Mouse (Mus musculus) liver, adult 2 months (tissue): ENCODE data around the gene Amy1. TPM values are rescaled to one million over a fixed set of nuclear protein-coding genes. Genes with fewer than 3 reads are reported as not detected.

Experiments used
- DNase-seq: peaks from one replicate; pipeline ENCODE4 v3.0.0-alpha.2; 2011; ENCODE audit warnings: low read depth, low spot score; ENCODE audit errors: extremely low read depth
- H3K27ac ChIP-seq: fragments of 200-500 bp; replicated peaks from 2 replicates; pipeline ENCODE4 v1.5.1; 2012; ENCODE audit warnings: low read depth, mild to moderate bottlenecking, control low read depth, inconsistent platforms, low read length; ENCODE audit not compliant: insufficient read depth
- H3K27me3 ChIP-seq: fragments of 200-500 bp; 2 replicates; pipeline ENCODE4 v1.6.1; 2012; ENCODE audit warnings: mild to moderate bottlenecking, moderate library complexity, low read length, inconsistent platforms; ENCODE audit not compliant: control insufficient read depth, insufficient read depth
- H3K36me3 ChIP-seq: fragments of 200-500 bp; 2 replicates; pipeline ENCODE4 v1.6.1; 2012; ENCODE audit warnings: low read length, inconsistent platforms; ENCODE audit not compliant: control insufficient read depth, insufficient read depth
- H3K4me1 ChIP-seq: fragments of 200-500 bp; 2 replicates; pipeline ENCODE4 v1.6.1; 2011; ENCODE audit warnings: low read length; ENCODE audit not compliant: control insufficient read depth, insufficient read depth
- H3K4me3 ChIP-seq: fragments of 200-500 bp; 2 replicates; pipeline ENCODE4 v1.5.1; 2011; ENCODE audit warnings: low read depth, mild to moderate bottlenecking, control low read depth, low read length, moderate library complexity; ENCODE audit not compliant: insufficient read depth
- H3K79me2 ChIP-seq: fragments of 200-500 bp; 2 replicates; pipeline ENCODE4 v1.6.1; 2012; ENCODE audit warnings: inconsistent platforms, mild to moderate bottlenecking, low read length, moderate library complexity; ENCODE audit not compliant: control insufficient read depth, insufficient read depth
- H3K9ac ChIP-seq: fragments of 200-500 bp; 2 replicates; pipeline ENCODE4 v1.6.1; 2012; ENCODE audit warnings: low read depth, mild to moderate bottlenecking, control low read depth, inconsistent platforms, low read length
- CTCF ChIP-seq: fragments of 200-500 bp; IDR thresholded peaks from 2 replicates; pipeline ENCODE4 v1.5.1; 2011; ENCODE audit warnings: low read depth, low read length, control low read depth
- POLR2A ChIP-seq: fragments of 200-500 bp; IDR thresholded peaks from 2 replicates; pipeline ENCODE4 v1.6.1; 2011; ENCODE audit warnings: low read length, control low read depth; ENCODE audit not compliant: insufficient read depth; ENCODE audit errors: extremely low read depth
- WGBS: fragments of 180-500 bp; shearing (Covaris S2); methylation state at CpG from one replicate; pipeline ENCODE4 v1.1.7; 2018; 5-methylcytosine and 5-hydroxymethylcytosine counted together
- polyA plus RNA-seq: library from polyadenylated mRNA; depleted of rRNA; stranded (reverse); fragments of >200 nt; gene quantifications from 2 replicates; pipeline ENCODE4 v1.2.3, GENCODE M21; 2012
- total RNA-seq: library from RNA; depleted of rRNA; stranded (reverse); fragments of >200 nt; gene quantifications from 2 replicates; pipeline ENCODE4 v1.2.3, GENCODE M21; 2014

Gene Amy1
- total and polyA plus RNA-seq, 2 experiments, result 41.5 to 348 TPM

GRCm38 (mm10) chr3:113630564-113630963 is 24.1 kb upstream of the Amy1 start:
- H3K79me2 ChIP-seq, result 0 out of 2 replicates have a peak, but pooled peaks cover 4% of the 10 kb centered on the region
- DNase-seq, result peak; percentile 60
- TF ChIP-seq CTCF, result no peak
- TF ChIP-seq POLR2A, result no peak
- peak overlapping the region; percentile 80 for H3K9ac ChIP-seq
- WGBS, result 1% methylated on average over 13 of the region's 13 CpGs
- H3K36me3 ChIP-seq, result peaks cover 6% of the 10 kb centered on the region; the same call in 1 of the 2 replicates
- H3K4me1 ChIP-seq, result peaks cover 7% of the 10 kb centered on the region; the same call in 1 of the 2 replicates
- no peaks in the 10 kb centered on the region for H3K27me3 ChIP-seq
- peak overlapping the region; percentile 91 for H3K4me3 ChIP-seq
- H3K27ac ChIP-seq, result peak overlapping the region; percentile 76

GRCm38 (mm10) chr3:113629606-113630359 is 23.3 kb upstream of the Amy1 start, which contains the start of gene Rnpc3:
Gene Rnpc3 (minus strand): TSS chr3:113630149.
- Histone ChIP-seq H3K79me2 (0 out of 2 replicates have a peak, but pooled peaks cover 4% of the 10 kb centered on the region), H3K4me1 (peaks cover 7% of the 10 kb centered on the region; the same call in 1 of the 2 replicates), H3K27me3 (no peaks in the 10 kb centered on the region), H3K4me3 (peak within 1 kb of the TSS; percentile 91), H3K9ac (peak within 1 kb of the TSS; percentile 95), H3K27ac (peak within 1 kb of the TSS; percentile 94), H3K36me3 (peaks cover 7% of the 10 kb centered on the region; the same call in 1 of the 2 replicates)
- DNase-seq, result peak; percentile 91
- under 1% methylated on average over 70 of the region's 70 CpGs for WGBS
- TF ChIP-seq CTCF, result peak; percentile 20; the same call in 1 of the 2 replicates
- peak; percentile 82 for TF ChIP-seq POLR2A

- Histone ChIP-seq H3K27me3 (no peaks in the 10 kb centered on the region), H3K4me1 (peaks cover 3% of the 10 kb centered on the region), H3K4me3 (no peak overlapping the region), H3K79me2 (no peaks in the 10 kb centered on the region), H3K36me3 (peaks cover 2% of the 10 kb centered on the region; the same call in 1 of the 2 replicates), H3K27ac (no peak overlapping the region), H3K9ac (no peak overlapping the region)
- TF ChIP-seq POLR2A, result no peak
- no peak for TF ChIP-seq CTCF
- 53% methylated on average over 1 of the region's 1 CpGs for WGBS
- DNase-seq, result peak; percentile 86
Observed at GRCm38 (mm10) chr3:113590844-113591243, 15.7 kb downstream of the Amy1 start.

DNA sequence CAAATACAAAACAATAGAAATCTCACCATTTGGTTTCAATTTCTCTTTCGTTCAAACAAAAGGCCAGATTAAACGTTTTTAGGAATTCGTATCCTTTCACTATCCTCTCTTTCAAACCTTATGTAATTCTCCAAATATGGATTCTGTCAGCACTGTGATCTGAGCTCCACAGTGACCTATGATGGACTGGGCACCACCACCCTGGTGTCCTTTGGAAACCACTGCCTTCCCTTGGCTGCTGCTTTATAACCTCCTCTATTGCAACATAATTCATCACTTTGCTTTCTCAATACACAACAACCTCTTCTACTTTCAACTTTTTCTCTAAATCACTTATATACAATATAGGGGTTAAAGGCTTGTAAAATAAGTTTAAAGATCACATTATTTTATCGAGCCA is 31.9 kb downstream of the Amy1 start:
- TF ChIP-seq CTCF (no peak), POLR2A (no peak)
- H3K79me2 ChIP-seq, result no peaks in the 10 kb centered on the region
- 21% methylated on average over 4 of the region's 4 CpGs for WGBS
- no peak overlapping the region for H3K9ac ChIP-seq
- H3K27me3 ChIP-seq, result no peaks in the 10 kb centered on the region
- H3K27ac ChIP-seq, result no peak overlapping the region
- H3K36me3 ChIP-seq, result peaks cover 2% of the 10 kb centered on the region; the same call in 1 of the 2 replicates
- H3K4me1 ChIP-seq, result peaks cover 2% of the 10 kb centered on the region; the same call in 1 of the 2 replicates
- H3K4me3 ChIP-seq, result peak overlapping the region; percentile 22; the same call in 1 of the 2 replicates
- peak; percentile 96 for DNase-seq

DNA sequence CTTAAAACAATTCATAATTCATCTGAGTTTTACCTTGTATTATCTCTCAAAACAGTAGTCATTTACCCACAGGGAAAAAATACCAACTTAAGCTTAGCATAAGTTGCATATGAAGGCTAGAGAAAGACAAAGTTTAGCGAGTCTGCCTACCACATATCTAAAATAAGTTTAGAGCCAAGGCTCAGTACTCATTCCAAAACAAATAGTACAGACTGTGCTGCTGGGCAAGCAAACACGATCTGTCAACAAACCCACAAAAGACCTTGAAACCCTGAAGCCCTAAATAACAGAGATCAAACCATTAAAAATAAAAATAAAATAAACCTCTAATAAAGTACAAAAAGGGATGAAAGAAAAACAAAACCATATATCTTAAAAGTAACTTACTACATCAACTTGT is 32.4 kb downstream of the Amy1 start:
- Histone ChIP-seq H3K36me3 (peaks cover 5% of the 10 kb centered on the region; the same call in 1 of the 2 replicates), H3K27me3 (no peaks in the 10 kb centered on the region), H3K4me3 (peak overlapping the region; percentile 64; the same call in 1 of the 2 replicates), H3K27ac (no peak overlapping the region), H3K79me2 (no peaks in the 10 kb centered on the region), H3K9ac (no peak overlapping the region), H3K4me1 (peaks cover 2% of the 10 kb centered on the region; the same call in 1 of the 2 replicates)
- 21% methylated on average over 2 of the region's 2 CpGs for WGBS
- peak; percentile 96 for DNase-seq
- TF ChIP-seq CTCF (no peak), POLR2A (no peak)

- 26% methylated on average over 3 of the region's 3 CpGs for WGBS
Observed at GRCm38 (mm10) chr3:113572158-113572557, 34.3 kb downstream of the Amy1 start.

More at GRCm38 (mm10) chr3:113572158-113572557, 34.3 kb downstream of the Amy1 start:
- Histone ChIP-seq H3K36me3 (peaks cover 5% of the 10 kb centered on the region; the same call in 1 of the 2 replicates), H3K4me1 (peaks cover 2% of the 10 kb centered on the region; the same call in 1 of the 2 replicates), H3K27me3 (no peaks in the 10 kb centered on the region), H3K9ac (no peak overlapping the region), H3K27ac (peak overlapping the region; percentile 52; the same call in 1 of the 2 replicates), H3K79me2 (no peaks in the 10 kb centered on the region), H3K4me3 (peak overlapping the region; percentile 38; the same call in 1 of the 2 replicates)
- peak; percentile 92 for DNase-seq
- TF ChIP-seq POLR2A (no peak), CTCF (no peak)
